Mouse (Mus musculus) spleen, postnatal 10 days (tissue): ENCODE results near the gene Cubn.

Source experiments
- DNase-seq, 2 experiments: peaks; one replicate each; pipeline ENCODE4 v3.0.0; 2021 to 2022; ENCODE audit warnings: low spot score in 2 of 2

Gene Cubn

GRCm38 (mm10) chr2:13408333-13408732, 83.3 kb downstream of the Cubn start:
- no peak for DNase-seq

DNA sequence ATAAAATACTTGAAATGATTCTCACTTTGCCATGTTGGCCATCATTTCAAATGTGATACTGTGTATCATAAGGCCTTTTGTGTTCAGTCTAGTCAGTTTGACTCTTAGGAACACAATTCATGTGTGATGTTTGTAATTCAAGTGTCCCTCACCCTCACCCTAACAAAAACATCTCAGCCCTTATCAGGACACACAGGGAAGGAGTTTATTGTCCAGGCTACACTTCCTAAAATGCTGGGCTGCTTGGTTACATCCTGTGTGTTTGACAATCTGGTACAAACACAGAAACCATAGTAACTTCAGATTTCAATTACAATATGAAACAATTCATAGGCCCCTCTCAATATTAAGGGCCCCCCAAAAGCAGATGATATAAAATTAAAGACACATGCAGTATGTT, 83.9 kb downstream of the Cubn start:
- no peak for DNase-seq

DNA sequence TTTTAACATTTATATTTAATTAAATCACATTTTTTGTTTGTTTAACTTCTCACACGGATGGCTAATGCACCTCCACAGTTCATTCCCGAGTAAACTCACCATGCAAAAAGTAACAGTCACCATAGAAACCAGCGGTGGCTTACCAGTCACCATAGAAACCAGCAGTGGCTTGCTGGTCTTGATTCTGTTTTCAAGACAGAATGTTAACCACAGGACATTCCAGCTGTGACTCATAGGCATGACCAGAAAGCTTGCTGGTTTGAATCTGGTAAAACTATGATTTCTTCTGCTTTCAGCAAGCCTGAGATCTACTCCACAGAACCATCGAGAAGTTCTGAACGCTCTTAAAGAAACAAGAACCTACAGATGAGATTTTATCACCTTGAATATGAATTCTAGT, 84.3 kb downstream of the Cubn start:
- DNase-seq = no peak

GRCm38 (mm10) chr2:13404986-13405678, 86.5 kb downstream of the Cubn start:
- no peak for DNase-seq

GRCm38 (mm10) chr2:13400831-13401230, 90.8 kb downstream of the Cubn start:
- DNase-seq = no peak

- DNase-seq = no peak
Observed at GRCm38 (mm10) chr2:13399480-13400072, 92.0 kb downstream of the Cubn start.

DNA sequence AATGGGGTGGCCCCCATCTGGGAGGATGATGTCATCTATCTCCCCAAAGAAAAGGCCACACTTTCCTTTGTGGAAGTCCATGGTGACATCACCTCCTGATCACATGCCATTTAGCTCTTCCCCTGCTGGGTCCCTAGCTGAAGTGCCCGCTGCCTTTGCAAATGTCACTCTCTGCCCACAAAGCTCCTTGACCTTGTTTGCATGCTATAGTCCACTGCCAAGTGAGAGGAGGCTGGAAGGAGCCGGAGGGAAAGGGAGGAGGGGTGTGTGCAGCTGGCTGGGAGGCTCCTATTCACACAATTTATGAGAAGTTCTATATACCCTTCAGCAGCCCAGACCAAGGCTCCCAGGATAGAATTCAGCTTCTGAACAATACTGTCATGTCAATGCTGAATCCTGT, 92.7 kb downstream of the Cubn start:
- DNase-seq = no peak

DNA sequence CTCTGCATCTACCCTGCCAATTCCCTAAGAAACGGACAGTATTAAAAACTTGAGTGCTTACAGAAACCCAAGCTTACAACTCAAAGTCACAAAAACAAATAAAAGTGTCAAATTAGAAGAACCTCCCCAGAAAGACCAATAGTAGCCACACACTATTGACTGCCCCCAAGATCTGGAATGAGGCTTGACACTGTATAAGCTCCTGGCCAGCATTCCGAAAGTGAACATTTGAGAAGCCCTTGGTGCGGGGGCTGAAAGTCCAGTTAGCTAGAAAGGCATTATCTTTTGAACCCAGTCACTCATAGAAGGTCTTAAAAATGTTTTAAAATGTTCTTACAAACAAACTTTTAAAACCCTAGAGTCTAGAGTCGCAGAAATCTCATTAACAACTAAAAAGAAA, 93.1 kb downstream of the Cubn start:
- no peak for DNase-seq

DNA sequence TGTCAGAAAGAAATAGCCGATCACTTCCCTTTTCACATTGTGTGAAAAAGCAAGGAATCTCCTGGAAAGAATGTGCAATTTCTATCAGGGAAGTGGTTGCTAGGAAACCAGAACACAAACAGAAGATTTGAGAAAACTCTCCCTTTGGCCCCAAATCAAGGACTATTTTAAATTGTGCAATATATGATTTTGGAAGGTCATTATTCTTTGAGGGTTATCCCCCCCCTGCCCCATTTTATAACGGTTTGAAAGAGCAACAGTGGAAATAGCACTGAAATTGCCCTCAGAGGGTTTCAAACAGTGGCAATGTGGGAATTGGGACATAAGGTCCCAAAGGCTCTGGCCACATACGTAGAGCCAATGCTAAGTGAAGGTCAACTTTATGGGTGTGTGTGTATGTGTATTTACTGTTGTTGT, 95.5 kb downstream of the Cubn start:
- no peak for DNase-seq

GRCm38 (mm10) chr2:13391018-13391417, 100.6 kb downstream of the Cubn start:
- DNase-seq = no peak

DNA sequence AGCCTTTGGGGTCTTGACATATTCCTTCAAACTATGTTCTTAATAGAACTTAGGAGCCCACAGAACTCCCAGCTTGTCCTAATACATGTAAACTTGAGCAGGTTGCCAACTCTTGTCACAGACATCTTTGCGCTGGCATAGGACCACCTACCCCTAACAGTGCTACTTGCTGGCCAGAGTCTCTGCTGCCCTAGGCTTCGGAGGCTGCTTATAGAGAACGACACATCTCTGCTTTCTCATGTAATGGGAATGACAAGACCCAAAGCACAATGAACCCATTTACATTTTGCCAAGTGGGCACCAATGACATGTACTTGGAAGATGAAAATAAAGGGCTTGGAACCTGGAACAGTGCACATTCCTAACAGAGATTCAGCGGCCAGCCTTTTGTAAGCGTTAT, 105.0 kb downstream of the Cubn start:
- DNase-seq = no peak

DNA sequence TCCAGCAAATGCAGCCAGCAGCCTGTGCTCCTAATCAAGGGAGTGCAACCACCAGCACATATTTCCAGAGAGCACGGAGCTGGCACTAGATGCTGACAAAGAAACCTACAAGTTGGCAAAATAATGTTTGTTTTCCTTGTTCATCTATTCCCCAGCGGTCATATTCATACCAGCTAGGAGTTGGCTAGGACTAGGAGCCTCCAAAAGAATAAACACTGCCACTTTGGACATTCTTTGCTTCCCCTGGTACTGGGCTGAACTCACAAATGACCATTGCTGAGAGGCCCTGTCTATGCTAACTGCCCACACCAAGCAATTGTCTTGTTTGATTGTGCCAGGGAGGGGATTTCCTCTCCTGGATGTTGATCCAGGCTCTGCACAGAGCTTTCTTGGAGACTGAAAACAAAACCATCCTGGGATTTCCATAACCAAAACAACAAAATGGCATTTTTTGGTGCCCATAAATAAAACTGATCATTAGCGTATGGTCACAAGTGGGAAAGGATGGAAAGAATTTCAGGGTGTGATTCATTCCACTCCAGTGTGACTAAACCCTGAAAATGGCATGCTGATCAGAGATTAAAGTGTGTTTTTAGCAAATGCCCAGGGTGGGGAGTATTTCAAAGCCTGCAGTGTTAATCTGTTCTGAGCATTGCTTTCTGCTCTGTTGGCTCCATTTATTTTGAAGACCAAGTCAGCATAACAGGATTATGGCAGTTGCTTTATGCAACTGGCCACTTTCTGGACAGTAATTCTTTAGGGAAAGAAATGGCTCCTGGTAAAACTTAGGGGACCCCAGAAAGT, 105.9 kb downstream of the Cubn start:
- no peak for DNase-seq

DNA sequence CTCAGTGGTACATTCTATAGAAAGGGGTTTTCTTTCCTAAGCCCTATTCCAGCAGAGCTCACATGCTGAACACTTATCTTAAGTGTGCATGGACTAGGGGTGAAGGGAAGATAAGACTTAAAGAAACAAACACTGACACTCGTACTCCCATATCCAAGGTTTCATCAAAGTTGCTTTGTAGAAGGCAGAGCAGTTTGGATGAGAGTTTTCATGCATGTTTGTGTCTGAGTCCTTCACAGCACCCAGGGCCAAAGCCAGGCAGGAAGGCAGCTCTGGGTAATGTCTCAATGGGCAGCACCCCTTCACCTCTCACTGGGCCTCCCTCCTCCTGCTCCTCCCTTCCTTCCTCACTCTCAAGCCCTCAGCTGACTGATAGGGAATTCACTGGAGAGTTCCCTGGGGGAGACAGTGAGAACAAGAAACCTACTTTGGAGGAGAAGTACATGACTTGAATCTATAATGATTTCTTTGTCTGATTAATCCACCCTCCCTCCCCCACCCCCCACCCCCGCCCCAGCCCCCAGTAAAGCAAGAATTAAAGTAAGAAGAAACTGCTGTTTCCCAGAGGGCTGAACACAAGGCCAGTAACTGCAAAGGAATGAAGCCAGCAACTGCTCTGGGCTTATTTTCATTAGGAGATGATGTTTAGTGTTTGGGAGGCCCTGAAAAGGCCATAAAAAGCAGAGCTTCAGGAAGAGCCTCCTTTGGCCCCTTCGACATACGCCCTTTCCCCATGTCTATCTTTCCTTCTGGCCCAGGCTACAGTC, 106.7 kb downstream of the Cubn start:
- no peak for DNase-seq

DNA sequence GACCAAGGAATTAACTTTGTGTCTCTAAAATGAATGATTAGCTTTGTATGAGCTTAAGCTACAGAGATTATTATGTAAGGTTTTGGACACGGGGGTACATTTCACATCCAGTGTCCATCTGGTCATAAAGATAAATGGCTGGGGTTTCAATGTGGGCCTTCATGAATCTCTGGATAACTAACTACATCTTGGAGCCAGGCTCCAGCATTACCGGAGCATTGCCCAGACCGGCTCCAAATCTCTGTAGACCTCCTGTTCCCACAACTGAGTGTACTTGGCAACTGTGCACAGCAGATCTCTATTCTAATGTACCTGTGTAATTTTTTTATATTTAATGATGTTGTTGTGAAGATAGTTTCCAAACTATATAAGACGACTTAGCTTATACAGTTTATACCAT, 115.4 kb downstream of the Cubn start:
- no peak for DNase-seq

GRCm38 (mm10) chr2:13373291-13373690, 118.3 kb downstream of the Cubn start:
- DNase-seq = no peak

DNA sequence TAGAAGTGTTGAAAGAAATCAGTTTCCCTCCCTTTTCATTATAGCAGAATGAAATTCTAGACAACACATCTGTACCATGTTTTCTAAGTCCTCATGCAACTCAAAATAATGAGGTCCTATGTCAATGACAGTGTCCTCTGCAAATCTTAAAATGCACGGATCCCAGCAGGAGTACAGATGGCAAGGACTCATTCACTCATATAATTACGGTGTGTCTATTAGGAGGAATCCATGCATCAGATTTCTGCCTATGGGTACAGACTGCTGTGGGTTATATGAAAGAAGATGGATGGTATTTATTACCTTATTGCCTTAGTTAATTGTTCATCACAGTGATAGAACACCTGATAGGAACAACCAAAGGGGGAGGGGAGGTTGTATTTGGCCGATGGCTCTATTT, 118.8 kb downstream of the Cubn start:
- no peak for DNase-seq

- no peak for DNase-seq
Observed at GRCm38 (mm10) chr2:13372256-13372824, 119.3 kb downstream of the Cubn start.

- no peak for DNase-seq
Observed at GRCm38 (mm10) chr2:13371797-13372170, 119.8 kb downstream of the Cubn start.

DNA sequence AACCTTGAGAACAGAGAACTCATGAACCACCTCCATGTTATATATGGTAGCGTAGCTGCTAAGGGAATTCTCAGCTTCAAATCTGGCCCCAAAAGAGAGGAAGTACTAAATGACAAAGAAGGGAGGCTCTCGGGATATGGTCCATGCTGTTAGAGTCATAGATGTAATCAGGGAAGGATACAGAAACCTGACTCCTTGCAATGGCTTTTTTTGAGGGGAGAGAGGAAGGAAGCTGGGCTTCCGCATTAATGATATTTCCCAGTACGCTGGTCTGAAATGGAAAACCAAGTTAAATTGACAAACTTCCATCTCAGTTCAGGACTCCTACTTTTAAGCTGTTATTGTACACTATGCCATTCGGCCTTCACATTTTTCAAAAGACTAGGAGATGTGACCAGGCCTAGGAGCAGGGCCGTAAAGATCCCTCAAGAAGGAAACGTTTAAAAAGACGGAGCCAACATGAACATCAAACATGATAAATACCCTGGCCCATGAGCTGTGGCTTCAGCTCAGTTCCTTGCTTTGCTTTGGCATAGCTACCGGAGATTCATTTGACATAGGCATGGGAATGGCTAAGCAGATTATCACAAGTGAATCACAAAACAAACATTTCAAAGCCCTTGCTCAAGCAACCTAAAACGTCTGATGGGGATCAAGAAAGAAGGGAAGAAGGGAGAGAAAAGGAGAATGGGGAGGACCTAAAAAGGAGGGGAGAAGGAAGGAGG, 120.4 kb downstream of the Cubn start:
- no peak for DNase-seq

DNA sequence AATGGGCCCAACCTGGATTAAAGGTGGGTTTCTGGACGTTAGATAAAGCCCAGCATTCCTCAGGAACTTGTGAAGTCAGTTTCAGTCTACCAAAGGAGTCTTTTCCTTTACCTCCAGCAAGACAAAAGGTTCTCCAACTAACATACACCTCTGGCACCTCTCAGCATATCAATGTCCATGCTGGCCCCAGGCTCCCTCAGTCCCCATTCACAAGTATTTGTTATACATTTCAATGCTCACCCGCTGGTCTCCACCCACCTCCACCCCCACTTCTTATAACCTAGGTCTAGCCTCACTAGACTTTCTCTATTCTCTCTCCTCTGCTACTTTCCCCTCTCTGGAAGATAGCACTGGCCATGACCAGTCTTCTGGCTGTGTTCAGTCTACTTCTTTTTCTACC, 121.1 kb downstream of the Cubn start:
- DNase-seq = no peak

DNA sequence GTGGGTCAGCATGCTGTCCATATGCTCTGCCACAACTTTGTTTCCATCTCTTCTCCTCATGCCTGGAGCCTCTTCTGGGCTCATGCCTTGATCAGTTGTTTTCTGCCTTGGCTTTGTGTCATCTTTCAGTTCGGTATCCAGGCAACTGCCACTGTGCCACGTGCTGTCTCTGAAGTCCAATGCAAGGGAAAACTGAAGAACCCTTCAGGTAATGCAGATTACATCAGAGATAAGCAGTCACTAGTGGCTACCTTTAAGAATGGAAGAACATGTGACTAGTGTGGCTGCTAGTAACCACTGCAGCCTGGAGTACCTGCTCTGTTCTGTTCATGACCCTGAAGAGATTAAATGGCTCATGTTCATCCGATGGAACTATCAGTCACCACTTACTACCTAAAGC, 123.1 kb downstream of the Cubn start:
- DNase-seq = no peak
